Mouse (Mus musculus) heart, adult 18-20 months (tissue): ENCODE measurements at regions not wholly inside any gene's neighbourhood (a gene's known extent, or its start where the extent isn't known, plus 50 kb on each side); places are given as distances from the start of the nearest gene placed in this dataset.

ENCODE experiments used
- DNase-seq, 2 experiments: peaks; one replicate each; pipeline ENCODE4 v3.0.0; 2021 to 2022; ENCODE audit warnings: mixed read lengths in 1 of 2

DNA sequence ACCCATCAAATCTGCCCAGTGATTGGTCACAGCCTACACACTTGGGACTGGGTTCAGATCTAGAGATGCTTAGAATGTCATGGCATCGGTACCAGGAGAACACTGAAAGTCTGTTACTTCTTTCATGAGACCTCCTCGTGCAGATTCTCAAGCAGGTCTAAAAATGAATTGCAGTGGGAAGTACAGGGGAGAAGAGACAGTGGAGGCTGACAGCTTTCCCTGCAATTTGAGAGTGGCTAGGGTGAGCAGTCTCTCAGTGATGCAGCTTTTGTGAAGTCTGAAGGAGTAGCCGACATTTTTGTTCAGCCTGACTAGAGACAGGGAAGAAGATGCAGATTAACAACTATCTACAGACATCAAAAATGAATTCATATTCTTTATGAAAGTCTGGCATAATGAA lies 112.5 kb downstream of the Fam198b start:
- DNase-seq, result no peak

DNA sequence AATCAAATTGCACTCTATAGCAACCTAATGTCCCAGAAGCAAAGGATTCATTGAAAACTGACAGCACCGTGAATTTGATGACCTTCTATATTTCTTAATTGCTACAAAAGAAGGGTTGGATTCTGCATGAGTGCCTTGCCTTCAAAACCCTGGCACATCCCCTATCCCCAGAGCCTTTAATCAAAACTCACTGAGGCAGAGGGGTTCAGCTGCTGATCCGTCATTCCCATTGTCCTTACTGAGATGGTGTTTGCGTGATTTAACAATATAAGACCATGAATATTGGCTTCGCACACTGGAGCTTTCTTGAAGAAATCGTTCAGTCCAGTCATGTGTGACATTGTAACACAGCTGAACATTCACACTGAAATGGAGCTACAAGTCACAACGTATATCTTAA lies 118.0 kb downstream of the Fam198b start:
- no peak for DNase-seq

DNA sequence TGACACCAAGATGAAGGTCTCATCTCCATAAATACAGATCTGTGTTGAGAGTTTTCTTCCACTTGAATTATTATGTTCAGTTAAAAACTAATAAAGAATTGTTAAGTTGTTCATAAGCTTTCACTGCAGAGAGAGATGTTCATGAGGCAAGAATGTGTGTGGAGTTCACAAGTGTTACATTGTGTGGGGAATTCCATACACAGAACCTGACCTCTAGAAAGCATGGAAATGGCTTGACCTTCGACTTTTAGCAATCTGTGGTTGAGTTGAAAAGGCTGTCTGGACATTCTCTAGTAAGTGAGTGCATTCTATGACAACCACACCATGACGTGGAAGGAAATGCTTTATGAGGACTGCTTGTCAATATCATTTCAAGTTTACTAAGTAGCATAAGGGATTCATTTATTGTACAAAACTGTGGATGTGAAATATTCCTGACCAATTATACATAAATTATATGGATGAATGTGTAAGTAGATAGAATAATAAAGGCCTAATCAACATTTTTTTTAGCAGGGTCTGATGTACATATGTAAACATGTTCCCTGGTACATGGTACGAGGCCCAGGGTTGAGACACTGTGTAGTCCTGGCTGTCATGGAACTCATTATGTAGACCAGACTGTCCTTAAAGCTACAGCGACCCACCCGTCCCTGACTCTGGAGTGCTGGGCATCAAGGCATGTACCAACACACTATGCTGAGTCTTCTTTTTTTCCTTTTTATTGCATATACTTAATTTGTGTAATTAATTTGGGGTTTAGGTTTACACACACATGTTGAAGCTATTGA lies 119.2 kb downstream of the Fam198b start:
- no peak for DNase-seq

DNA sequence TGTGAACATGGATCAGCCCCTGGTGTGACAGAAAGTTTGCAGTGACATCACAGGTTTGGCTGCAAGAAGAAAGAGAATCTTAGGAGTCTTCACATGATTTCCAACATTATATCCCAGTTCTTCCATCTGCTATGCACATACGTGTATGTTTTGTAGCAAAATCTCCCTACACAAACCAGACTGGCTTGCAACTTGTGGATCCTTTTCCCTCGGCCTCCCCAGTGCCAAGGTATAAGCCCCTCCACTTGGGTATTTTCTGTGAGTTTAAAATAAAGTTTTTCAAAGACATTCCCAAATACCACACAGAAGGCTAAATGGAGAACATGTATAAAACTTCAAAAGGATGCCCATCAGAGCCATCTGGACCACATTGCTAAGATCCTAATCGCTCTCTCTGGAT lies 120.2 kb downstream of the Fam198b start:
- no peak for DNase-seq

DNA sequence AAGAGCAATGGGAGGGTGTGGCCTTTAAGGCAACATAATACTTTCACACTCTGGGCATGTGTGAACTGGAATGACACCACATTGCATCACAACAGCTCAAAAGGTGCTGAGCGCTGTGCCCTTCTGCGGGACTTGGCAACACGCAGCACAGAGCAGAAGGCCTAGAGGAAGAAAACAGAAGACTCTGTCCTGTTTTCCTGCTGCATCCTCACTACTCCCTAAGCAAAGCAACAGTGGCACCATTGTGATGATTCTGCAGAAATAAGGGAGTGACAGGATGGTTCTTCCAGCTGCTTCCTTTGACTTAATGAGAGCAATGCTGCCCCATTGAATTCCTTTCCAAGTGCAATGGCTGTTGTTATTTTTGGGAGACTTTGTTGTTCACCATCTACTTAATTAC lies 120.6 kb downstream of the Fam198b start:
- peak; percentile 38 to 69 for DNase-seq

DNA sequence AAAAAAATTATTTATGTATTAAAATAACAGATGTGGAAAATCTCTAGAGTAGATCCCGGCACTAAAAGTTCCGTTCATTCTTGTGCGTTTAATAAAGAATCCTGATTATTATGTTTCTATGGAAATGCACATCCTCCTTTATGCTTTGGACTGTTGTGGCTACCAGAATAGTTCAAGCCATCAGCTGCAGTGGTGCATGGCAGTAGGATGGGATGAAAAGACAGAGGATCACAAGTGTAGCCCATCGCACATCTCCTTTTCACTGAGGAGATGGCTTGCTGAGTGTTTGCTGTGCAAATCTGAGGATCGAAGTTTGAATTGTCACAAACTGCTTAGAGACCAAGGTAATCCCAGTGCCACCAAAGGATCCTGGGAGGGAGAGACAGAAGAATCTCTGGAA lies 121.0 kb downstream of the Fam198b start:
- no peak for DNase-seq

DNA sequence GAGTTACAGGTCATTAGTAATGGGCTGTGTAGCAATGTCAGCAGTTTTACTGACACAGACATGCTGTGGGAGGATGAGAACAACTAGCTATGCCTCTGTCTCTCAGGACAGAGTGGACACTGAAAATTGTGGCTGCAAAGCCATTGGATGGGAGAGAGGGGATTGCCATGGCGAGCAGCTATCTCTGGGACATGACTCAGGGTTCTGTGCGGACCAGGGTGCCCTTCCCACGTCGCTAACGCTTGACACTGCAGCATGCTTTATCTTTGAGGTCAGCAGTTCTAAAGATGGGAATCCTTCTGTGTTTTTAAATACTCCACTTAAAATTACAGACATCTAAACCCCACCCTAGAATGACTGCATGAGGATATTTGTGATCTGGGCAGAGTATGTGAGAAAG lies 121.9 kb downstream of the Fam198b start:
- DNase-seq, result no peak

DNA sequence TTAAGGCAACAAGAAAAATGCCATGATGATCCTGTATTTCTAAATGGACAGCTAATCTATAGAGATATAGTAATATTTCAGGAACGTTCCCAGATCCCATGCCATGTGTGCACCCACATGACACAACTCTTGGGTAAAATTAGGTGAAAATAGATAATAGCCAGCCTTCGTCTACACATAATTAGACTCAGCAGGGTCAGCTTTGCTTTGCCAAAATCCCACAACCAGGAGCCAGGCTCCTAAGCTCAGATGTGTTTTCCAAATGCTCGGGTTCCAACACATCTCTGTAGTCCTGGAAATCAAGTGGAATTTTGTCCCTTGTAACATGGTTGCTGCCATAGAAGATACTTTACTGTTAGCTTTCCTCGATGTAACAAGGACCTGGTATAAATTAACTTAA lies 122.7 kb downstream of the Fam198b start:
- no peak for DNase-seq

DNA sequence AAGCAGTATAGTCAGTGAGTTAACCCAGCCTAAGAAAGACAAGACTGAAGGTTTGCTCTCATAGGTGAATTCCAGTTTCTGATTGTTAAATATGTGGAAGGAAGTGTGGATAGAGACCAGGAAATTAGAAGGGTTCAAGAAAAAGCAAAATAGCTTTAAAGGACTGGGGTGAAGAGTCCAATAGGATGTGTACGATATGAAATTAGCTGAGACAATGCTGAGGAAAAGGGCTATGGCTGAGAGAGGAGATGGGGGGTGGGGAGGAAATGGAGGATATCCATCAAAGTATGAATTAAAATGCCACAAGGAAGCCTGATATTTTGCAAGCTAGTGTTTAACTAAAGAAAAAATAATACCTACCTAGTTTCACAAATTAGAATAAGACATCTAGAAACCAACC lies 124.9 kb downstream of the Fam198b start:
- no peak for DNase-seq

DNA sequence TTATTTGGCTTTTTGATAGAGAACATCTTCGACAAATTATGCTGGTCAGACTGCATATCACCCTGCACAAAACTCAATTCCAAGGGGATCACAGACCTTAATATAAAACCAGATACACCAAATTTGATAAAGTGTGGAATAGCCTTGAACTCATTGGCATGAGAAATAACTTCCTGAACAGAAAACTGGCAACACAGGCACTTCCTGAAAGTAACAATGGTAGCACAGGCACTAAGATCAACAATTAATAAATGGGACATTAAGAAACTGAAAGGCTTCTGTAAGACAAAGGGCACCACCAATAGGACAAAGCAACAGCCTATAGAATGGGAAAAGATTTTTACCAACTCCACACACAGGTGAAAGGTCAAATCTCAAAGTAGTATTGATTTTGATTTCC lies 141.5 kb downstream of the Fam198b start:
- no peak for DNase-seq

DNA sequence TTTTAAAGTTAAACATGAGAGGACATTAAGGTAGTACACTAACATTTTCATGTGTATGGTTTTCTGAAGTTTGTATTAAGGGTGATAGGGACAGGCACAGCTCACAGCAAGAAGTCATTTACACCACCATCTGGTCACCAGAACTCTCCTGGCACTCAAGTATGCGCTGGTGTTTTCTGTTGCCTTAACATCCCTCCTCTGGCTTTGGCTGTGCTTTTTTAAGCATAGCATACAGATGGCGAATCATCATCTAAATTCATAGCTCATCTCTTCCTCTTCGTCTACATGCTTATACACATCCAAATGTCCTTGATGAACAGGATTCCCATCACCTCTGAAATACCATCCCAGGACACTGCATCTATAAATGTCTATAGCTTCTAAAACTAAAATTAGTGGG lies 148.7 kb downstream of the Fam198b start:
- DNase-seq, result no peak

DNA sequence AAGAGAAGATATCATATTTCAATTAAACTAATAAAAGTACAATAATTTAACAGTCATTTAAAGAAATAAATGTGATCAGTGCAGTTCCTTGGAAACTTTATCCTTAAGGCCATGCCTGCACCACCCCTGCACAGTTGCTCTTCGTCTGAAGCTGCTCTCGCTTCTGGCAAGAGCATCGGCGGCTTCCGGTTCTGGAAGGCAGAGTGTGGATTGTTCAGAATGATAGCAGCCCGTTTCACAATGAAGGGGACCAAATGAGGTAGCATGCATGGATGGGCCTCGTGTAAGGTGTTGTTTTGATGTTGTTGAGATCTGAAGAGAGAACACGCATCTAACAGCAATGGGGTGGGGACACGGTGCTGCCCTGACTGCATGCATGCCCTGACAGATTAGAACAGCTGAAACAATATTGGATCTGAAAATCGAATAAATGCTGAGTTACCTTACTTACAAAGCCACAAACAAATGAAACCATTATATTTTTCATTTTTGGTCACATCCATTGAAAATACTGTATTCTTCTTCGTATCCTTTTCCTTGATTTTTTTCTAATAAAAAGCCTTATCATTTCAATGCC lies 154.3 kb downstream of the Fam198b start:
- DNase-seq, result peak; percentile 48 to 57

DNA sequence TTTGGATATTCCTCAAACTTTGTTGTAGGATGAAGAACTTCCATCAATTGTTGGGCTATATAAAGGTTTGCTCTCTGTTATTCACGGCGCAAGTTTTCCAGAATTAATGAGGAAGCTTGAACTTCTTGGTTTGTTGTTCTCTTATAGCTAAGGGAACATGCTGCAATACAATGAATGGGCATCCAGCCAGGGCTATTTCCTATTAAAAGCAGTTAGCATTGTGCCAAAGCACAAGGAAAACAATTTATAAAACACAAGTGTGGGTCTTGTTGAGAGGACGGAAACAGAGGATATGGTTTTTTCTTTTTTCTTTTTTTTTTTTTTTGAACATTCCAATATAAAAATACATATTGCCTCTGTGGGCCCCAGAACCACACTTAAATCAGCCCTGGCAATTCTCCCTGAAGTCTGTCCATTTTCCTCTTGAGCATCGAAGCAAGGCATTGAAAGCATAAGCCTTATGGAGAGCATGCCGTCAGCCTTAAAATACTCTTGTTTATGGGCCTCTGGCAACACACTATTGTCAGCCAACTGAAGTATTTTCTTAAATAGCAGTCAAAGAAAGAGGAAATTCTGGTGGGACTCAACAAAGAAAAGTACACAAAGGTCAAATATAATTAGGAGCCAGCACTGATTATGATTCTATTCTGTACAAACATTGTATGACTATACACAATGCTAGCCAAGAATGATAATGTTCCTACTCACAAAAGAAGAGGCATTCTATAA lies 158.6 kb downstream of the Fam198b start:
- peak; percentile 79 to 88 for DNase-seq

DNA sequence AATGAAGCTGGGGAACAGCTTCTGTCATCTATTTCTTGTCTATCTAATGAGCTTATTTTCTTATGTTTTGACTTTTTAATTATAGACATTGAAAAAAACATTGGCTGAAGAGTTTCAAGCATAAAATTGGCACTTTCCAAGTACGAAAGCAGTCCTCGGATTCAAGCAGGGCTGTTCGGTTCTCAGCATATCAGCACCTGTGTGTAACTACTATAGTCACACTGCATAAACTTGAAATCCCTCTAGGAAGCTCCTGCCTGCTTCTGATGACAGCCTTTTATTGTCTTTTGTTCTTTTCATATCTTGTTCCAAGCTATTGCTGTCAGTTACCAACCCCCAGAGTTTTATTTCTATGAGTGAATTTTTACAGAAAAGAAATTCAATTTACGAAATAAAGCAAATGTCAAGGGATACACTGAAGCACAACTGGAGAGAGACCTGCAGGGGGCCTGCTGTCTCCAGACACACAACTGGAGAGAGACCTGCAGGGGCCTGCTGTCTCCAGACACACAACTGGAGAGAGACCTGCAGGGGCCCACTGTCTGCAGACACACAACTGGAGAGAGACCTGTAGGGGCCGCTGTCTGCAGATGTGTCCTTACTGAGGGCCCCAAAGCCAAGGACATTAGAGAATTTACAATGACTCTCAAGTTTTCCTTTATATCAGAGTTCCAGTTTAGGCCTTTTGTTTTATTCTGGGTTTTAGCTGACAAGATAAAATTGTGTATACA lies 165.3 kb downstream of the Fam198b start:
- no peak for DNase-seq

DNA sequence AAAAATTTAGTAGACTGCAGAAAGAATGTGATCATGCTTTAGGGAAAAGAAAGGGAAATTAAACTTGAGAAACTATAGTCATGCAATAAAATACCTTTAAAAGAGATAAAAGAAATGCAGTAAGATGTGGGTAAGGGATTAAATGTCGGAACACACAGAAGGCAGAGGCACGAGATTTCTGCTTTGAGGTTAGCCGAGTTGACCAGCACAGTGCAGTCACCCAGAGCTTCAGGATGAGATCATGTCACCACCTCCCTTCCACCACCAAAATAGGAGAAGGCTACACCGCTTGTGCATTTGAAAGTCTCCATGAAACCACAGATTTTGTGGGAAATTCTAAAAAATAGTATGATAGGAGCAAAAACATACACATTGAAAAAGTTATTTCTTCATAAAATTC lies 166.6 kb downstream of the Fam198b start:
- DNase-seq, result no peak

DNA sequence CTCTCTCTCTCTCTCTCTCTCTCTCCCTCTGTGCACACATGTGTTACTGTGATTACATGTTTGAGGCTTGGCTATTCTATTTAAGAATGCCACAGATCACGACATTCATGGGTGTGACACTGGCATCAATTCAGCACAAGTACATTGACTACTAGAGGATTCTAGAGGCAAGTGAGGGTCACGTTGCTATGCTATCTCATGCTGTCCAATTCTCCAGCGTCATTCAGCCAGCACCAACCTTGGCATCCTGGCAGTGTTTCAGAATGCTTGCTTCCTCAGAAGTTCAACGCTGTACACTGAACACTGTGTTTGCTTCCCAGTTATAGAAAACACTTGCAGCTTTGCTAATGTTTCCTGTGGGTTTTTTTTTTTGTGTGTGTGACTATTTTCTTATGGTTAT lies 167.6 kb downstream of the Fam198b start:
- peak; percentile 68 to 69 for DNase-seq

DNA sequence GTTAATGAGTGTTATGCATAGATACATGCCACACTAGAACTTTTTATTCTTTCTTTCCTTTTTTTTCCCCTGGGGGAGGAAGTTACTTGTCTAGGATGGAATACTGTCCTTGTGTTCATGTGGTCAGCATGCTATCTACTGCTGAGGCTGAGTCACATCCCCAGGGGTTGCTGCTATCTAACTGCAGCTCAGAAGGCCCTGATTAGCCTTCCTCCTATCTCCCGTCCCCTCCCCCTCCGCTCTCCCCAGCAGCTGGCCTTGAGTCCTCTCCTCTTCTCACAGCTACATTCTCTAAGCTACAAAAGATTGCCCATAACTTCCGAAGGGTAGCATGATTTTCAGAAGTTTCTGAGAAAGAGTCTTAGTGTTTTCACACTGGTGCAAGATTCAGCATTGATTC lies 168.5 kb downstream of the Fam198b start:
- DNase-seq, result peak; percentile 63 to 85

DNA sequence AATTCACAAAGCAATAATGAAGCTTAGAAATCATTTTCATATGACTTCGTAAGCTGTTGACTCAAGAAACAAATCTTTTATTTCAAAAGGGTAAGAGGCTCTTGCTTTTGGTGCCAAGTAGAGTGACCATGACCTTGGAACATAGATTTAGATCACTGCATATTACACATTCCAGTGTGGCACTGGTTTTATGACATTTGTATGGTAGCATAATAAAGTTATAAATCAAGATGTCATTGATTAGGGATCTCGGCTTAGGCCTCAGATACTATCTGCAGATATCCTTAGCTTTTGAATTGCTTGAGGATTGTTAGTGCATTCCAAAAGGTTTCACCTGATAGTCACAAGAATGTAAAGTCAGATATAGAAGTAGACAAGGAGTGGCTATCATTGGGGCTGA lies 169.1 kb downstream of the Fam198b start:
- no peak for DNase-seq

DNA sequence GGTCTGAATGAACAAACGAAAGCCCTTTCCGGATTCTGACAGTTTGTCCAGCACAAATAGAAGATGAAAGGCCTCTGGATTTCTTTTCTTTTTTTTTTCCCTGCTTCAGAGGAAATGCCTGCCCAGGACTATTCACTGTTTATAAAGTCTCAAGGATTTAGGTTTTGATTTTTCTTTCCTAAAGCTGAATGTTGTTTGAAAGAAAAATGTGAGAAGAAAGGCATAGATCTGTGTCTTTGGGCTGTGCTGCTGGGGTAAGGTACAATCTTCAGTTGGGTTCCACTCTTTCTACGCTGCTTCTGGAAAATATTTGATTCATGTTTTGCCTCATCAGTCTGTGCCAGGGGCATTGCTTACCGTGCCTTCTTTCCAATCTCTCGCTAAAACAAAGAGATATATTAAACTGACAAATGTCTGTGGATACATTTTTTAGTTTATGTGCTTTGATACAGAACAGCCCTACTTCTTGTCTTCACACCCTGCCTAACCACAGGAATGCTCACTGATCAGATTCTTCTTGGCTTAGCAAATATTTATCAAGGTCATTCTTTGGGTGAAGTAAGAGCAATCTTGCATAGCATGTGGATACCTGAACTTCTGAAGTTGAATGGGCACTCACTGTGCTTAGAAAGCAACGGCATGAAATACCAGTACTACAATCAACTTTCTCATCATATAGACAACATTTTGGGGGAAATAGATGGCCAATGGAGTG lies 172.5 kb downstream of the Fam198b start:
- DNase-seq, result no peak

DNA sequence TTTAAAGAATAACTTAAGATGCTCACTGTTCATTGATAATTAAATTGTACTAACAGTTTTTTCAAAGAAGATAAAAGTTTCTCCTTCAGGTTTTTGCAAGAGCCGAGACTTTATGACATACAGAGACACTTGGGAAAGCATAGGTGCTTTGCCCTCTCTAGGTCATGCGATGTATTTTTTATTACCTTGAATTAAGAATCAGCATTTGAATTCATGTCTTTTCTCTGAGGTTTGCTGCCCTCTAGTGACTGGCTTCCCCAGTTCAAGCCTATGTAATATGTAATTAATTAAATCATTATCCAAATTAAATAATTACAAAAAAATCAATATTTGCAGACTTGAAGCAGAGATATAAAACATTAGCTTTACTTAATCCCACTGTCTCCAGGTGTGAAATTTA lies 174.4 kb downstream of the Fam198b start:
- DNase-seq, result peak; percentile 68 to 88

DNA sequence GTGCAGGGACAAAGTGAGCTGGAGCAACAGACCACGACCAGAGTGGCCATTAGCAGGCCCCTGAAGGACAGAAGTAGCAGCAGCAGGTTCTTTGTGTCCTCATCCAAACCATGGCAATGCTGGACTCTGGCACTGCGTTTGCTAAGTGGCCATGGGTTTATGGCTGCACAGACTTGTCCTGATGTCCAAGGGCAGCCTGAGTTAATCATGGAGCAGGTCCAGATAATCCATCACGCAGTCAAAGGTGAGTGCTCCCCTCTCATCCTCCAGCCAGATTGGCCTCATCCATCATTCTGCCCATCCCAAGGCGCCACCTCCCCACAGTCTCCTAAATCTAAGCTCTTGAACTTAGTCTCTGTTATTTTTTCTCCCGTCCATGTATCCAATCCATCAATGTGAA lies 186.4 kb downstream of the Fam198b start:
- no peak for DNase-seq

DNA sequence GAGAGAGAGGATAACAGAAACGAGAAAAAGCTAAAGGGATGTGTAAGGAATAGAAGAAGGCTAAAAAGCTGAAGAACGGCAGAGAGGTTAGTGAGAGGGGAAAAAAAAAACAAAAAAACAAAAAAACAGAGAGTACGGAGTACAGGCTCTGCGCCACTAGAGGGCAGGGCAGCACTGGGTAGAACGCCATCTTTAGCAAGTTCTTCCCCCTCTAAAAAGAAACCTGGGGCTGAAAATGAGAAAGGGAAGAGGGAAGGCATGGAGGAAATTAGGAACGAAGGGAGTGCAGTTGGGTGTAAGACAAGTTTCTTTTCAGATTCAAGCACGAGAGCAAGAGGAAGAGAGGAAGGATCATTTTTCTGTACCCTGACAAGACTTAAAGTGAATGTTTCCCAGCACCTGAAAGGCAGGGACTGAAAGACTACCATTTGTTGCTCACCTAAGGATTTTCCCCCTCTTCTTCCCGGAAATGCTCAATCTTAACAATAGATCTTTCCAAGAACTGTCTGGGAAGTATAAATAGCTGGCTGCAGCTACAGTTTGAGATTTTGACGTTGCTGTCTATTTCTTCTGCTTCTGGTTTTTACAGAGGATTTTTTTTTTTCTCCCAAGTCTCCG lies 195.6 kb downstream of the Fam198b start:
- peak; percentile 46 to 77 for DNase-seq
